Mouse (Mus musculus) kidney, adult 2 months (tissue): ENCODE results near the gene Ppfia2. TPM values are rescaled to one million over a fixed set of nuclear protein-coding genes. Genes with fewer than 3 reads are reported as not detected.

ENCODE experiments used
- DNase-seq: peaks from one replicate; pipeline ENCODE4 v3.0.0; 2021
- H3K27ac ChIP-seq: fragments of 200-500 bp; 2 replicates; pipeline ENCODE4 v1.5.1; 2012; ENCODE audit warnings: low read depth, low read length, control low read depth, inconsistent platforms; ENCODE audit not compliant: insufficient read depth
- H3K27me3 ChIP-seq: fragments of 200-500 bp; replicated peaks from 2 replicates; pipeline ENCODE4 v1.6.1; 2012; ENCODE audit warnings: mild to moderate bottlenecking, moderate library complexity, low read length, inconsistent platforms; ENCODE audit not compliant: control insufficient read depth, insufficient read depth
- H3K36me3 ChIP-seq: fragments of 200-500 bp; 2 replicates; pipeline ENCODE4 v1.6.1; 2012; ENCODE audit warnings: mild to moderate bottlenecking, moderate library complexity, low read length, inconsistent platforms; ENCODE audit not compliant: control insufficient read depth, insufficient read depth
- H3K4me1 ChIP-seq: fragments of 200-500 bp; 2 replicates; pipeline ENCODE4 v1.6.1; 2011; ENCODE audit warnings: low read length; ENCODE audit not compliant: control insufficient read depth, insufficient read depth
- H3K4me3 ChIP-seq: fragments of 200-500 bp; 2 replicates; pipeline ENCODE4 v1.5.1; 2011; ENCODE audit warnings: mild to moderate bottlenecking, low read depth, low read length, control low read depth; ENCODE audit not compliant: insufficient read depth
- CTCF ChIP-seq: fragments of 200-500 bp; conservative IDR thresholded peaks from 2 replicates; pipeline ENCODE4 v1.5.1; 2011; ENCODE audit warnings: low read depth, mild to moderate bottlenecking, control low read depth, low read length, moderate library complexity, mixed read lengths; ENCODE audit not compliant: insufficient read depth, insufficient read length
- POLR2A ChIP-seq: fragments of 200-500 bp; IDR thresholded peaks from one replicate; pipeline ENCODE4 v1.6.1; 2011; ENCODE audit warnings: low read depth, low read length, control low read depth
- WGBS: fragments of 180-500 bp; shearing (Covaris S2); methylation state at CpG from one replicate; pipeline ENCODE4 v1.1.7; 2018; 5-methylcytosine and 5-hydroxymethylcytosine counted together
- polyA plus RNA-seq: library from polyadenylated mRNA; depleted of rRNA; stranded (reverse); fragments of >200 nt; gene quantifications from 2 replicates; pipeline ENCODE4 v1.2.3, GENCODE M21; 2012

Gene Ppfia2
- polyA plus RNA-seq, 1 experiment, result 0.09 TPM

DNA sequence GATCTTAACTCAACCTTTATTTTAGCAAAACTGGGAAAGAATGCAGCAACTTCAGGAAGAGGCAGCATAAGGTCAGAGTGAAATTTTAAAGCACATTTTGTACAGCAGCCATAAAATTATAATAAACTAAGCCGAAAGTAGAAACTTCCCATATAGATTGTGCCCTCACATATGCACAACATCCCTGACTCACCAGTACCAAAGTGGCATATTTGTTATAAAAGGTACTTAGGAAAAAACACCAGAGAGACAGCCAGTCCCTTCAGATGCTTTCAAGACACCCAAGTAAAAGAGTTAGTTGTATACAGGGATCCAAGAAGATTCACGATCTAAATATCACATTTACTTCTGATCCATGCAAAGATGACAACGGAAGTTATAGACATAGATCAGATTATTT is 468.7 kb downstream of the Ppfia2 start:
- no peak for DNase-seq
- 92% methylated on average over 3 of the region's 3 CpGs for WGBS
- TF ChIP-seq CTCF (no peak), POLR2A (no peak)
- Histone ChIP-seq H3K27me3 (no peaks in the 10 kb centered on the region), H3K36me3 (no peaks in the 10 kb centered on the region), H3K27ac (no peak overlapping the region), H3K4me1 (peaks cover 3% of the 10 kb centered on the region; the same call in 1 of the 2 replicates), H3K4me3 (no peak overlapping the region)

DNA sequence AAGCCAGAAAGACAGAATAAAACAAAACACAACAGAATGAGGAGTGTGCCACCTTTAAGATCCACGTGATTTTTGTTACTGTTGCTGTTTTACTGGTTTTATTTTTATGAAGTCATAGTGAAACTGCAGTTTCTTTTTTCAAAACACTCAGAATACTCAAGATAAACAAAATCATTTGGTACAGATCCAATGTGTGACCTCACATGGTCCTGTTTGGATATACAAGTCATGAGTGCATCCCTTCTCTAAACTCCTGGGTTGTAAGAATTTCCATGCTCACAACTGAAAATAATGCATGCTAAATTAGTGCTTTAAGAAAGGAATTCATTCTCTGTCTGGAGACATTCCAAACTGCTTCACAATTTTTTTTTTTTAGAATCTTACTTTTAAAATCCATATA is 469.3 kb downstream of the Ppfia2 start:
- H3K36me3 ChIP-seq, result no peaks in the 10 kb centered on the region
- peaks cover 3% of the 10 kb centered on the region; the same call in 1 of the 2 replicates for H3K4me1 ChIP-seq
- H3K27me3 ChIP-seq, result no peaks in the 10 kb centered on the region
- H3K27ac ChIP-seq, result no peak overlapping the region
- TF ChIP-seq CTCF (no peak), POLR2A (no peak)
- DNase-seq, result no peak
- no peak overlapping the region for H3K4me3 ChIP-seq
- WGBS, result 58% methylated on average over 1 of the region's 1 CpGs

DNA sequence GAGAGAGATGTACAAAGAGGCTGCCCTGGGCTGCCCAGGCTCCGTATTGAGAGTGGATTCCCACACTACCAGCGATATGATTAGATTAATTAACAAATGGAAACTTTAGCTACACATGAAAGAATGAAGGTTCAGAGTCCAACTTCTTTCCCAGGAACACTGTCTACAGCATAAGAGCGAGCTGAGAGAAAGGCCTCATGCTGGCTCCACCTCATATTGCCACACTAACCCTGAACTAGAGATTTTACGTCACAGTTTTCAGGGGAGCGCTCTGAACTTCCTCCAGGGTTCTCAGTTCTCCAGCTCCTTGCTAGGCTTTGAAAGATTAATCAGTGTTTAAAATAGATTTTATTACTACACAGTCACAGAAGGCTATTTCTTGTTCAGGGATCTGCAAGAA is 471.2 kb downstream of the Ppfia2 start:
- DNase-seq, result peak; percentile 25
- TF ChIP-seq POLR2A (no peak), CTCF (no peak)
- H3K36me3 ChIP-seq, result no peaks in the 10 kb centered on the region
- 53% methylated on average over 5 of the region's 5 CpGs for WGBS
- no peak overlapping the region for H3K27ac ChIP-seq
- no peak overlapping the region for H3K4me3 ChIP-seq
- no peaks in the 10 kb centered on the region for H3K27me3 ChIP-seq
- peaks cover 3% of the 10 kb centered on the region; the same call in 1 of the 2 replicates for H3K4me1 ChIP-seq

DNA sequence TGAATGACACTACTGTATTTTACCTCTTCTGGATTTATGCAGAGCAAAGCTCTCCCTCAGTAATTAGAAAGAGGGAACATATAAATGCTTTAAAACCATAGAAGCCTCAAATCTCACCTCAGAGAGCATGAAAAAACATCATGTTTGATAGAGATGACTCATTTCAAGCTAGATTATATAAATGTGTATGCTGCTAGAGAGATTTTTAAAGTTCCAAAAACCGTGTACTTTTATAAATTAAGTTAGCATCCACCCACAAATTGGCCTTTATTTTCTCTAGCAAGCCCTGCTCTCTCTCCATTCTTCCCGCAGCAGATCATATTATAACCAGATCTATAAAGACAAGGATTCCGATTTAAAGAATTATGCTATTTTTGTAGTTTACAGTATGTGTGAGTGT is 488.9 kb downstream of the Ppfia2 start:
- Histone ChIP-seq H3K36me3 (no peaks in the 10 kb centered on the region), H3K27me3 (no peaks in the 10 kb centered on the region), H3K27ac (no peak overlapping the region), H3K4me3 (no peak overlapping the region), H3K4me1 (no peaks in the 10 kb centered on the region)
- TF ChIP-seq POLR2A, result no peak
- TF ChIP-seq CTCF, result no peak
- WGBS, result 86% methylated on average over 3 of the region's 3 CpGs
- no peak for DNase-seq

DNA sequence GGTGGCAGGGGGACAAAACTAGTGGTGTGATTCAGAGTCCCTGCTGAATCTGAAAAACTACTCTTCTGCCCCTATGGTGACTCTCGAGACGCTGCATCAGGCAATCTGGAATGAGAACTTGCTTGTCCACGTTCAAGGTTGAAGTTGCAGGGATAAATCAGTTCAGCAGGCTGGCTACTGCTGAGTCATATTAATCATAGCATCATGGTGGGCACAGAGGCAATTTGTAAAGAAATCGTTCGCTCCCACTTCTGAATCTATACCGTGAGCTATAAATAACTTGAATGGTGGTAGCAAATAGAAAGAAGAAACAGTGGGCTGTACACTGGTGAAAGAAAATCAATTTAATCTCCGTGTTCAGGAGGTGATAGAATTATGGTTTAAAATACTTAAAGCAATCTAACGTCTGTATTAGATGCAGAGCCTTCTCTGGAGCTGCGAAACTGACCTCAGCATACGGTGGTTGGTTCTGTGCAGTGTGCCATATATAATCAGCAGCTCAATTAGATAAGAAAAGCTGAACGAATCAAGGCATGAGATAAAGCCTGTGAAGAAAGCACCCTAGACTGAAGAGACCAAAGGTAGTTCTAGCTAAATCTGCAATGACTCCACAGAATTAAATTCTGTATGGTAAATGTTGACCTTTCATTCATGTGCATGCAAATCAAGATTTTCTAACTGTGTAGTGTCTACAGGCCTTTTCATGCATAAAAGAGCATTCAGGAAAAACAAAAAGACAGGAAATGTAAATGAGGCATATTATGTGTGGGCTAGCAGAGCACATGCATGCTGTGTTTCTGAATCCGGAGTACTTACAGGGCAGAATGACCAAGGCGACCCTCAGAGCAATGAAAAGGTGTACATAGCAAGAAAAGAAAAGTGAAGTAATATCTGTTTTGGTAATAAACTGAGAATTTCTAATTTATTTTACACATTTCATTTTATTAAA is 505.3 kb downstream of the Ppfia2 start:
- WGBS, result 70% methylated on average over 13 of the region's 13 CpGs
- H3K27ac ChIP-seq, result no peak overlapping the region
- H3K4me3 ChIP-seq, result no peak overlapping the region
- TF ChIP-seq CTCF (no peak), POLR2A (no peak)
- H3K4me1 ChIP-seq, result no peaks in the 10 kb centered on the region
- H3K27me3 ChIP-seq, result no peaks in the 10 kb centered on the region
- H3K36me3 ChIP-seq, result no peaks in the 10 kb centered on the region
- DNase-seq, result no peak
